Mouse (Mus musculus) adrenal gland, adult 10 weeks (tissue): ENCODE data around the gene Atxn1l. TPM values are rescaled to one million over a fixed set of nuclear protein-coding genes. Genes with fewer than 3 reads are reported as not detected.

Experiments used
- polyA plus RNA-seq: library from polyadenylated mRNA; stranded (reverse); fragments of 350-450 nt; fragmentation: Illumina TruSeq; extraction: RNeasy Lipid Tissue Mini Kit (QIAGEN cat#74804); gene quantifications from one replicate; pipeline ENCODE4 v1.2.3, GENCODE M21; 2014; ENCODE audit warnings: low read depth, low replicate concordance

Gene Atxn1l
- polyA plus RNA-seq = 19.7 TPM

DNA sequence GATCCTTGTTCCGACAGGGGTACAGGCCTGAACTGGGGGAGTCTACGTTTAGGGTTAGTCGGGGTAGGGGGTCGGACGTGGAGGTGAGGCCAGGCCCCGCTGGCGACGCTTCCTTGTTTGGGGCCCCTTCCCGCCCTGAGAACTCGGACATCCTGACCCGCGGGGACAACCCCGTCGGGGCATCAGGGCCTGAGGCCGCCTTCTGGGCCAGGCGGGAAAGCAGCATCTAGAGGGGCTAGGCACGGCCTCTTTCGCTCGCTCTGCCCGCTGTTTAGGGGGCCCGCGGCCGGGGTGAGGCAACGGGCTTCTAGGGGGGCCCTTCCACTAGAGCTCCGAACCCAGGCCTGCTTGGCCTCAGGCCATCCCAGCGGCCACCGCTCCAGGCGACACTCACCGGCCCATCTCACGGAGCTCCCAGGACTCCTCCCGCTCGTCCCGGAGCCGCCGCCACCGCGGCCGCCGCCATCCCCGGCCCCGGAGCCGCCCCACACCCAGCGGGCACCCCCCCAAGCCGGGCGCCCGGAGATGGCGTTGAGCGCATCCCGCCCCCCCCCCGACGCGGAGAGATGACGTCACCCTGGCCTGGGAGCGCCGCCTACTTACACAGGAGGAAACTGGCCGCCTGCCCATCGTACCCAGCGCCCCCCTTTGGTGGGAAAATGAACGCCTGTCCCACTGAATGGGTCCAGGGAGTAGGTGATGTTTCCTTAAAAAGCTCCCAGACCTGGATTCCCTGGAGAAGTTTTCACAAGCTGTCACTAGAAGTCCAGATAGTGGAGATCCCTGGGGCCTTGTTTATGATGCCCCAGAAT is at the start of gene Atxn1l:
TSS of gene Atxn1l (minus strand) at position 503 of the 812 bp plus-strand sequence.

GRCm38 (mm10) chr8:109778280-109778977 is 40.9 kb upstream of the Atxn1l start, which contains the start of gene Ap1g1:
Gene Ap1g1, plus strand, starts transcription at chr8:109778554.

DNA sequence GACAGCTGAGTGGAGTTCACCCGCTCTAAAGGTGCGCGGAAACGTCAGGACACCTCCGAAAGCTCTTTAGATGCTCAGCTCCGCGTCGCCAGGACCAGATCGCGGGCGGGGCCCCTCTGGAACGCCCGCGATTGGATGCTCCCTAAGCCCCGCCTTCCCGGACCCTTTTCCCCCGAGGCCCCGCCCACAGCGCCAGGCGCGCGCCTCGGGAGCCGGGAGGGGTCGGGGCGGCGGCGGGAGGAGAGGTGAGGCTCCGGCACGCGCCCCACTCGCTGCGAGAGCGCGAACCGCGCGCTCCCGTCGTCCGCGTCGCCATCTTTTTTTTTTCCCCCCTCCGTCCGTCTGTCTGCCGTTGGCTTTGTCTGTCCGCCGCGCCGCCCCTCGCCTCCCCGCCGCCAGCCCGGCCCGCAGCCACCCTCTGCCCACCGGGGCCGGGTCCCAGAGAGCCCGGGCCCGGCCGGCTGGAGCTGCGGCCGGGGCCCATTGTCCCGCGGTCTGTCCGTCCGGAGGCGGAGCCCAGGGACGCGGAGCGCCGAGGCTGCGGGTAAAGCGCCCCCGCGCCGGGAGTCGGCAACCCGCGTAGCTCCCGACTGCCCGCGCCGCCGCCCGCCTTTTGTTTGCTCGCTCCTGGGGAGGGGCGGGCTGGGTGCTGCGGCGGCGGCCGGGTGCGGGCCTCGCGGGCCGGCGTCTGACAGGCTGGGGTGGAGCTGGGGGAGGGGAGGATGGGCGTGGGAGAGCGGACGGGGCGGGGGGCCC is 32.0 kb downstream of the Atxn1l start, which contains the start of gene Zfp821:
TSS of gene Zfp821 (plus strand) at position 227 of the 756 bp plus-strand sequence.

DNA sequence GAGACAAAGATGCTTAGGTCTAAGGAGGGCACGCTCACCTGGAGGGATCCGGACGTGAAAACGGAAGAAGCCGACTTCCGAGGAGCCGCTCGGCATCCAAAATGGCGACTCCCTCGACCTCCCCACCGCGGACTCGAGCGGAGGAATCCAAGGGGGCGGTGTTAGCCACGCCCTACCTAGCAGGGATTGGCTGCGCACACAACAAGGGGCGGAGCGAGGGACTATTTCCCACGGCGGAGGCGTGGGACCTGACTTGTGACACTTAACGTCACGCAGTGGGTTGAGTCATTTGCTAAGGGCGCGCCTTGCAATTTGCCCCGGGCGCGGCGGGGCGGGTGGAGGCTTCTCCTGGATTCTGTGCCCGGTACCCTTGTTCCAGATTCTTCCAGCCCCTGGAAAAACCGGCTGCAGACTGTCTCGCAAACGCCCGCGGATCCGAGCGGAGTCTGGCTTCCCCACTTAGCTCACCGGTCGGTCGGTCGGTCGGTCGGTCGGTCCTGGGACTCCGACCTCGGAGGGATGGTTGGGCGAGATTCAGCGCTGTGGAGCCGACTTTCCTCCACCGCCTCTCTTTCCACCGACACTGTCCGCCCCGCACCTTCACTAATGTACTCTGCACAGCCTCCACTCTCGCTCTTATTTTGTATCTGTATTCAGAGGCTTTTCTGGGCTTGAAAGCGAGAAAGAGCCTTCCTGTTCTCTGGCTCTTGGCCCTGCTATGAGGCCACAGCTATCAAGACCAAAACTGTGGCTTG is 44.2 kb downstream of the Atxn1l start, which contains the start of gene Ist1:
TSS of gene Ist1 (minus strand) at position 115 of the 755 bp plus-strand sequence.

Other genes starting within 250 kb of the Atxn1l start
- gene Pmfbp1, start 243.7 kb downstream of the Atxn1l start, polyA plus RNA-seq = not detected
- 2.6 TPM for gene Dhx38, start 171.9 kb downstream of the Atxn1l start, polyA plus RNA-seq
- gene Txnl4b, start 171.8 kb downstream of the Atxn1l start, polyA plus RNA-seq = 19.7 TPM
- 2.4 TPM for gene Hp, start 158.6 kb downstream of the Atxn1l start, polyA plus RNA-seq
- 4.1 TPM for gene Dhodh, start 129.1 kb downstream of the Atxn1l start, polyA plus RNA-seq
- not detected for gene Pkd1l3, start 123.2 kb downstream of the Atxn1l start, polyA plus RNA-seq
- gene Ist1, start 44.5 kb downstream of the Atxn1l start, polyA plus RNA-seq = 82.8 TPM
- gene Zfp821, start 32.2 kb downstream of the Atxn1l start, polyA plus RNA-seq = 2.0 TPM
- gene Ap1g1, start 40.8 kb upstream of the Atxn1l start, polyA plus RNA-seq = 249 TPM
- gene Phlpp2, start 130.8 kb upstream of the Atxn1l start, polyA plus RNA-seq = 6.5 TPM
- gene Marveld3, start 224.5 kb upstream of the Atxn1l start, polyA plus RNA-seq = not detected